Mouse (Mus musculus) stomach, postnatal 0 days (tissue): ENCODE results near the gene Gm8126.
"Not testable (repeated sequence)": the region's sequence is repeated elsewhere in the genome, so short reads cannot be mapped to it uniquely, and the experiment has no call there.

Source experiments
- CTCF ChIP-seq: IDR thresholded peaks from 2 replicates; pipeline ENCODE4 v1.5.1; 2016; ENCODE audit warnings: antibody characterized with exemption, low read depth, mild to moderate bottlenecking, moderate library complexity
- EP300 ChIP-seq: optimal IDR thresholded peaks from 2 replicates; pipeline ENCODE3; 2016; ENCODE audit warnings: antibody characterized with exemption

- TF ChIP-seq CTCF, EP300: not testable (repeated sequence)
Observed at GRCm38 (mm10) chr14:43263421-43263820, 5.0 kb downstream of the Gm8126 start.
